Mouse (Mus musculus) spleen, adult 2 months (tissue): ENCODE measurements around the gene Fgfr1op.

Source experiments
- CTCF ChIP-seq: fragments of 200-500 bp; IDR thresholded peaks from 2 replicates; pipeline ENCODE4 v1.5.1; 2011; ENCODE audit warnings: mild to moderate bottlenecking, inconsistent platforms; ENCODE audit not compliant: insufficient read depth, insufficient read length, insufficient replicate concordance; ENCODE audit errors: extremely low read depth
- POLR2A ChIP-seq: fragments of 200-500 bp; IDR thresholded peaks from 2 replicates; pipeline ENCODE4 v1.6.1; 2011; ENCODE audit warnings: low read depth, low read length, inconsistent platforms

DNA sequence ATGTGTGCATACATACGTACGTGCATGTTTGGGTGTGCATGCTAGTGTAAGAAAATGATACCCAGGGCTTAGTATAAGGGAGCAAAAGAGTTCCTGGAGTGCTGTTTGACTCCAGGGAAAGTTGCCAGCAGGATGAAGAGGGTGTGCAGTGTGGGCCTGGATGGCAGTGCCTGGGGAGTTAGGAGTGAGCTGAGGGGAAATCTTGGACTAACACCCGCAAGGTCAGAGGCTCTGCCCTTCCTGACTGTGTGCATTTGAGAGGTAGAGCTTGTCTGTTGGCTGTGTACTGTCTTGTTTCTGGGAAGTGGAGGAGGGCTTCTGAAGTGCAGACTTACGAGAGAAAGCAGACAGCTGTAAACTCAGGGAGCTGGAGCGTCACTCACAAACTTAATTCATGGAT is 18.5 kb downstream of the Fgfr1op start:
- TF ChIP-seq CTCF (no peak), POLR2A (no peak)
